Mouse (Mus musculus) lung, postnatal 0 days (tissue): ENCODE measurements around the gene Sema3f. TPM values are rescaled to one million over a fixed set of nuclear protein-coding genes. Genes with fewer than 3 reads are reported as not detected.

Experiments
- ATAC-seq: fragments of 200-750 bp; cut with Nextera tagmentation; 2 replicates; pipeline ENCODE4 v1.8.0; 2017; ENCODE audit warnings: moderate library complexity
- DNase-seq: peaks from one replicate; pipeline ENCODE4 v3.0.0-alpha.2; 2016; ENCODE audit warnings: low spot score
- H3K27ac ChIP-seq: fragments of 300-500 bp; sonication (generic); 2 replicates; pipeline ENCODE4 v1.5.1; 2014; ENCODE audit warnings: antibody characterized with exemption, mild to moderate bottlenecking, low read length, mixed read lengths
- H3K27me3 ChIP-seq: fragments of 300-500 bp; sonication (generic); replicated peaks from 2 replicates; pipeline ENCODE4 v1.6.1; 2014; ENCODE audit warnings: low read length, mixed read lengths; ENCODE audit not compliant: insufficient read depth
- H3K36me3 ChIP-seq: fragments of 300-500 bp; sonication (generic); 2 replicates; pipeline ENCODE4 v1.6.1; 2014; ENCODE audit warnings: low read length, mixed read lengths; ENCODE audit not compliant: insufficient read depth
- H3K4me1 ChIP-seq: fragments of 300-500 bp; sonication (generic); 2 replicates; pipeline ENCODE4 v1.6.1; 2014; ENCODE audit warnings: antibody characterized with exemption, low read depth, low read length, mixed read lengths; ENCODE audit not compliant: insufficient read depth
- H3K4me2 ChIP-seq: fragments of 300-500 bp; sonication (generic); replicated peaks from 2 replicates; pipeline ENCODE4 v1.6.1; 2014; ENCODE audit warnings: low read depth, mild to moderate bottlenecking, low read length, moderate library complexity, mixed read lengths
- H3K4me3 ChIP-seq: fragments of 300-500 bp; sonication (generic); 2 replicates; pipeline ENCODE4 v1.5.1; 2014; ENCODE audit warnings: low read depth, low read length
- H3K9ac ChIP-seq: fragments of 300-500 bp; sonication (generic); replicated peaks from 2 replicates; pipeline ENCODE4 v1.6.1; 2014; ENCODE audit warnings: low read depth, mild to moderate bottlenecking
- H3K9me3 ChIP-seq: fragments of 300-500 bp; sonication (generic); 2 replicates; pipeline ENCODE4 v1.6.1; 2016; ENCODE audit warnings: low read length, mixed read lengths
- CTCF ChIP-seq: IDR thresholded peaks from 2 replicates; pipeline ENCODE4 v1.5.1; 2016; ENCODE audit warnings: antibody characterized with exemption, mild to moderate bottlenecking
- EP300 ChIP-seq: IDR thresholded peaks from 2 replicates; pipeline ENCODE4 v1.6.1; 2016; ENCODE audit warnings: antibody characterized with exemption, mild to moderate bottlenecking, control low read depth
- WGBS: fragments of 180-500 bp; shearing (Covaris S2); extraction: QIAGEN DNeasy Blood & Tissue Kit; methylation state at CpG from one replicate; pipeline ENCODE4 v1.1.7; 2014; 5-methylcytosine and 5-hydroxymethylcytosine counted together
- polyA plus RNA-seq: library from polyadenylated mRNA; unstranded; fragments of >200 nt; fragmentation: Nextera tagmentation; extraction: Ambion mirVana; gene quantifications from 2 replicates; pipeline ENCODE4 v1.2.1, GENCODE M21; 2015

Gene Sema3f
- polyA plus RNA-seq, 1 experiment from 2014 or later, result 24.9 TPM

- Histone ChIP-seq H3K4me2 (no peak overlapping the region), H3K27me3 (no peaks in the 10 kb centered on the region), H3K27ac (no peak overlapping the region), H3K4me3 (no peak overlapping the region), H3K9ac (no peak overlapping the region), H3K9me3 (no peaks in the 10 kb centered on the region), H3K4me1 (no peaks in the 10 kb centered on the region), H3K36me3 (no peaks in the 10 kb centered on the region)
- ATAC-seq (no peak), DNase-seq (no peak)
- no peak for TF ChIP-seq EP300
- 83% methylated on average over 6 of the region's 6 CpGs for WGBS
Observed at GRCm38 (mm10) chr9:107658096-107658495, 52.2 kb downstream of the Sema3f start.

- 93% methylated on average over 5 of the region's 5 CpGs for WGBS
- Histone ChIP-seq H3K36me3 (no peaks in the 10 kb centered on the region), H3K9ac (no peak overlapping the region), H3K27me3 (no peaks in the 10 kb centered on the region), H3K4me2 (no peak overlapping the region), H3K27ac (no peak overlapping the region), H3K9me3 (no peaks in the 10 kb centered on the region), H3K4me1 (no peaks in the 10 kb centered on the region), H3K4me3 (no peak overlapping the region)
- TF ChIP-seq EP300, result no peak
- no peak for ATAC-seq
- DNase-seq, result no peak
Observed at GRCm38 (mm10) chr9:107657144-107657543, 53.1 kb downstream of the Sema3f start.

DNA sequence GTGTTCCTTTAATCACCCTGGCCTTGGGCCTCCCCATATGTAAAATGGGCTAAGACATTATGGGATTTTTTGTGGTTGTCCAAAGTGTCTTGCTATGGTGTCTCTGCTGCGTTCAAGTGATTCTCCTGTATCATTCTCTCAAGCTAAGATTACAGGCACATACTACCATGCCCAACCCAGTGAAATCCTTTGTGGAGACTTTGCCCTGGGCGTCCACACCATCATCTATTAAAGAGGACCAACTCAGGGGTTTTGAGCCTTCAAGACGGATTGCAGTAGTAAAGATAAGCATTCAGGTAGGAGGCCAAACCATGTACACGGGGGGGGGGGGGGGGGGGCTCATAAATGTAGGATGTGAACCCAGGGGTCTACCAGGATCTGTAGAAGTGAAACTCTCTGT is 55.7 kb downstream of the Sema3f start:
- TF ChIP-seq CTCF, result no peak
- TF ChIP-seq EP300, result no peak
- DNase-seq (no peak), ATAC-seq (no peak)
- no peak overlapping the region for H3K4me3 ChIP-seq
- no peaks in the 10 kb centered on the region for H3K4me1 ChIP-seq
- no peak overlapping the region for H3K9ac ChIP-seq
- no peaks in the 10 kb centered on the region for H3K27me3 ChIP-seq
- WGBS, result 87% methylated on average over 3 of the region's 4 CpGs
- no peak overlapping the region for H3K4me2 ChIP-seq
- H3K27ac ChIP-seq, result no peak overlapping the region
- no peaks in the 10 kb centered on the region for H3K36me3 ChIP-seq
- H3K9me3 ChIP-seq, result no peaks in the 10 kb centered on the region

GRCm38 (mm10) chr9:107653474-107653873 is 56.8 kb downstream of the Sema3f start:
- no peak for TF ChIP-seq CTCF
- no peak for TF ChIP-seq EP300
- Histone ChIP-seq H3K27me3 (no peaks in the 10 kb centered on the region), H3K9ac (no peak overlapping the region), H3K27ac (no peak overlapping the region), H3K4me1 (no peaks in the 10 kb centered on the region), H3K4me2 (no peak overlapping the region), H3K36me3 (no peaks in the 10 kb centered on the region), H3K4me3 (no peak overlapping the region), H3K9me3 (no peaks in the 10 kb centered on the region)
- DNase-seq, result no peak
- 58% methylated on average over 2 of the region's 2 CpGs for WGBS
- ATAC-seq, result no peak

DNA sequence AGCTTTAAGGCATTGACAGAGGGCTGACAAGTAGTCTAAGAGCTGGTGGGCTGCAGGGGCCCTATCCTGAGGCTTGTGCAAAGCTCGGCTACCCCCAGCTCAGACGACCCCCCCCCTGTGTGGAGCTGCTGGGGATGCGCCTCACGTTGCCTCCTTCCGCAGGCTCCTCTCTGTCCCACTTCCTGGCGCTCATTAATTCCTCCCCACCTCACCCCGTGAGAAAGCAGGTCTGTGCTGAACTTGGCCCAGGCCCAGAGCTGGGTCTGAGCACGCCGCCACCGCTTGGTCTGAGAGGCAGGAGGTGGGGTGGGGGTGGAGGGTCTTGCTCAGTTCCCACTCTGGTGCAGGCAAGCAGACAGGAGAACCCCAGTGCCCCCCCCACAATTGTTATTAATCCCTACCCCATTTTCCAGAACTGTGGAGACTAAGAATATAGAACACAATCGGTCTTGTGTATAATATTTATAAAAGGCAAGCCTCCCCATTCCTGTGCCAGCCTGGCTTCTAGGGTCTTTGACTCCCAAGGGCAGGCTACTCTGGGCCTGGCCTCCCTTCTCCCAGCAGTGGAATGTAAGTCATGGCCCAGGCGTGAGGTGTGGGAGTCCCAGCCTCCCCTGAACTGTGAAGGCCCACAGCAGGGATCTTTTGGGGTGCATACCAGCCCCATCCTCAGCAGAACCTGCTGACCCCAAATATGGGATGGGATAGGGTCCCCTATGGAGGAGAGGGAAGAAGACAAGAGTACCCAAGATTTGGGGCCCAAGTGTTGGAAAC is 59.4 kb downstream of the Sema3f start:
- no peaks in the 10 kb centered on the region for H3K4me1 ChIP-seq
- H3K4me2 ChIP-seq, result no peak overlapping the region
- H3K27ac ChIP-seq, result no peak overlapping the region
- TF ChIP-seq CTCF, result no peak
- no peak for TF ChIP-seq EP300
- DNase-seq (no peak), ATAC-seq (no peak)
- no peak overlapping the region for H3K9ac ChIP-seq
- 25% methylated on average over 12 of the region's 12 CpGs for WGBS
- H3K27me3 ChIP-seq, result no peaks in the 10 kb centered on the region
- H3K9me3 ChIP-seq, result no peaks in the 10 kb centered on the region
- H3K4me3 ChIP-seq, result no peak overlapping the region
- H3K36me3 ChIP-seq, result no peaks in the 10 kb centered on the region

GRCm38 (mm10) chr9:107650225-107650624 is 60.0 kb downstream of the Sema3f start:
- Histone ChIP-seq H3K9ac (no peak overlapping the region), H3K9me3 (no peaks in the 10 kb centered on the region), H3K4me2 (no peak overlapping the region), H3K36me3 (no peaks in the 10 kb centered on the region), H3K27me3 (no peaks in the 10 kb centered on the region), H3K4me3 (no peak overlapping the region), H3K4me1 (0 out of 2 replicates have a peak, but pooled peaks cover under 1% of the 10 kb centered on the region), H3K27ac (no peak overlapping the region)
- no peak for ATAC-seq
- no peak for DNase-seq
- WGBS, result 68% methylated on average over 7 of the region's 7 CpGs
- TF ChIP-seq CTCF, result no peak
- no peak for TF ChIP-seq EP300

GRCm38 (mm10) chr9:107648767-107649166 is 61.5 kb downstream of the Sema3f start:
- DNase-seq (no peak), ATAC-seq (no peak)
- Histone ChIP-seq H3K36me3 (no peaks in the 10 kb centered on the region), H3K4me1 (peaks cover 10% of the 10 kb centered on the region; the same call in 1 of the 2 replicates), H3K9me3 (no peaks in the 10 kb centered on the region), H3K4me2 (no peak overlapping the region), H3K4me3 (no peak overlapping the region), H3K27ac (no peak overlapping the region), H3K9ac (no peak overlapping the region), H3K27me3 (no peaks in the 10 kb centered on the region)
- TF ChIP-seq EP300, result no peak
- TF ChIP-seq CTCF, result no peak
- WGBS, result 53% methylated on average over 3 of the region's 3 CpGs
